Mouse (Mus musculus): ENCODE measurements around the gene Purb.

Gene Purb

DNA sequence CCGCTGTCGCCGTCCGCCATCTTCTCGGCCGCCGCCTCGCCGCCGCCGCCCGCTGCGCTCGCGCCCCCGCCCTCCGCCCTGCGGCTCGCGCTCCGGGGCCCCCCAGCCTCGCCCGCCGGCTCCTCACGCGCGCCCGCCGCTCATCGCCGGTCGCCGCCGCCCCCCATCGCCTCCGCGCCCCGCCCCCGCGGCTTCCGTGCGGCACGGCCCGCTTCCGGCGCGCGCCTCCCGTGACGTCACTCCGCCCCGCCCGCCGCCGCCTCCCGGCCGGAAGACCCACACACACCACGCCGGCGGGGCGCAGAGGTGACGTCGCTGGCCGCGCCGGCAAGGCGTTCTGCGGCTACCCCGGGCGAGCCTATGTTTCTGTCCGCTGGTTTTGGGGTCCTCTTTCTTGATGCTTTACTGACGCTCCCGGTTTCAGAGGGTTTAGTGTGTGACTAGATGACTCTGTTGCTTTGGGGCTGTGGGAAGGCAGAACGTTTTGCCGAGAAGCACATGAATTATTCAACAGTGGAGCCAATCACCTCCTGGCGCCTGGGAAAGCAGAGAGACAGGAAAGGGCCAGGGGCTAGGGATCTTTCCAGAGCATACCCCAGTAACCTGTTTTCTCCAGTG lies at the start of gene Purb:
Gene Purb, minus strand, starts transcription at position 51 of the 618 bp plus-strand sequence.
- peak; percentile 94 for DNase-seq

DNA sequence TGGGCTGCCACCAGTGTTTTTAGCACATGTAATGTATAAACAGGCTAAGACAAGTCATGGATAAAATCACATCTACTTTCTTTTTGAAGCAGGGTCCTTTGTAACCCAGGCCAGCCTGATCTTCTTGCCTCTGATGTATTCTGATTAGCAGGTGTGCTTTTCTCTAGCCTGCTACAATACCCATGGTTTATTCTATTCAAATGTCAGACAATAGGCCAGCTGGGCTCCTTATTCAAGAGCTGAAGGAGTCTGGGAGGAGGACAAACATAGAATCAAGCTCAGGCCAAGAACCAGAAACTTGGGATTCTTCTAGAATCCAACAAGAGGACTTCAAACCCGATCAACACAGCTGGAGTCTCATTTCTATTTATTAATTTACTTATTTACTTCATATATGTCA lies 49.5 kb upstream of the Purb start:
- DNase-seq = no peak

DNA sequence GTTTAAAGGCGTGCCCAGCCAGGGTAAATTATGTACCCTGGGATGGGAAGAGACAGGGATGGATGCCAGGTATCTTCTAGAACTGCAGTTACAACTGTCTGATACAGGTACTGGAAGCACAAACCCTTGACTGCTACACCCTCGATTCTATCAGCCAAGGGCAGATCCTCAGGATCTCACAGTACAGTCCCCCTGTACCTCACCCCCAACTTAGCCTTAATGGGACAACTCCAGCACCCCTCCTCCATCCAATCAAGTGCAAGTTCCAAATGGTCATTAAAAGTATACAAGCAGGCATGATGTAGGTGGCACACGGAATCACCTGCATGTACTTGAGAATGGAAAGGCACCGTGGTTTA lies 49.1 kb upstream of the Purb start:
- no peak for DNase-seq

DNA sequence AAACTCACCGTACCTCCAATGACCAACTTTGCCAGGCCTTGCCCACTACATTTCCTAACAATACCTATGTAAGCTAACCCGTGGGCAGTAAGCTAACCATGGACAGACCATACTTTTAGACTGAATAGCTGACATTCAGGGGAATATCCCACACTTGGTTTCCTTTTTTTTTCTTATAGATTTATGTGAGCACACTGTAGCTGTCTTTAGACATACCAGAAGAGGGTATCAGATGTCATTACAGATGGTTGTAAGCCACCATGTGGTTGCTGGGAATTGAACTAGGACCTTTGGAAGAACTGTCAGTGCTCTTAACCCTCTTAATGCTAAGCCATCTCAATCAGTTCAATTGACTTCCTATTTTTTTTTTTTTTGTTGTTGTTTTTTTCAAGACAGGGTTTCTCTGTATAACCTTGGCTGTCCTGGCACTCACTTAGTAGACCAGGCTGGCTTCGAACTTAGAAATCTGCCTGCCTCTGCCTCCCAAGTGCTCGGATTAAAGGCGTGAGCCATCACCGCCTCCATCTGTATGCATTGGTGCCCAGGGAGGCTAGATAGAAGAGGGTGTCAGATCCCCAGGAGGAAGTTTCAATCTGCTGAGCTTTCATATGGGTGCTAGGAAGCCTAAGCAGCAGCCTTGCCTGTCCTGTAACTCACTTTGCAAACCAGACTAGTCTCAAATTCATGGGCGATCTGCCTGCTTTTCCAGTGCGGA lies 48.6 kb upstream of the Purb start:
- no peak for DNase-seq

DNA sequence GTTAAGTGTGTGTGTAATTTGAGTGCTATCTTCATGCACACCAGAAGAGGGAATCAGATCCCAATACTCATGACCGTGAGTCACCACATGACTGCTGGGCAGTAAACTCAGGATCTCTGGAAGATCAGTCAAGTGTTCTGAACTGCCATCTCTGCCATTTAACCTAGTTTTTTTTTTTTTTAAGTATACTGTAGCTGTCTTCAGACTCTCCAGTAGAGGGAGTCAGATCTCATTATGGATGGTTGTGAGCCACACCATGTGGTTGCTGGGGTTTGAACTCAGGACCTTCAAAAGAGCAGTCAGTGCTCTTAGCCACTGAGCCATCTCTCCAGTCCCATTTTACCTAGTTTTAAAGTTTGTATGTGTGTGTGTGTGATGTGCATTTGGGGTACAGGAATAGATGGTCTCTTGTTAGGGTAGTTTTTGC lies 48.0 kb upstream of the Purb start:
- no peak for DNase-seq

DNA sequence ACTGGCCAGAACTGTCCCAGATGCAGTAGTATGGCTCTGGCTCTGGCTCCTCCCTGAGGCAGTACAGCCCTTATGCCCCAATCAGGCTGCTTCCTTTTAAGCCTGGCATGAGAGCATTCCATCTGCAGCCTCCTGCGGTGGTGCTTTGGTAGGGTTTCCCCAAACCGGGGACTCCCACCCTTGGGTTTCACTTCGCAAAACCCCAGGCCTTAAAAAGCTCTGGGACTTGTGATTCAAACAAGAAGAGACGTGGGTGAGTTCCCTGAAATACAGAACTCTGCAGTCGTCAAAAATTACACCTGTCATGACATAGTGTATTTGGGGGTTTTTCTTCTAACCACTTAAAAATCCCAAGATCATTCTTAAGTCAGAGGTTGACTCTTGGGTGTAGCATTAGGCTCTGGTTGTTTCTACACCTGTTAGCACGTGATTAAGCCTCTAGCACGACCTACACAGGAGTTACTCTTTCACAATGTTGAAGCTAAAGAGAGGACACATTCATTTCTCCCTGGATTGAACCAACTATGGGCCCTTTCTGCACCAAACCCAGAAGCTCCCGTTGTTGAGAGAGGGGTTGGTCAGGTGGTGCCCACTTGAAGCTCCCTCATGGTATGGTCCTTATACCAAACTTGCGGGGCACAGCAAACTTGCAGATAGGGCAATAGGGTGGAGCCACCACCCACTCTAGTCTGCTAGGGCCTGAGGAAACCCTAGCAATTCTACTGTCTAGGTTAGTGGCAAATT lies 47.2 kb upstream of the Purb start:
- DNase-seq = no peak

DNA sequence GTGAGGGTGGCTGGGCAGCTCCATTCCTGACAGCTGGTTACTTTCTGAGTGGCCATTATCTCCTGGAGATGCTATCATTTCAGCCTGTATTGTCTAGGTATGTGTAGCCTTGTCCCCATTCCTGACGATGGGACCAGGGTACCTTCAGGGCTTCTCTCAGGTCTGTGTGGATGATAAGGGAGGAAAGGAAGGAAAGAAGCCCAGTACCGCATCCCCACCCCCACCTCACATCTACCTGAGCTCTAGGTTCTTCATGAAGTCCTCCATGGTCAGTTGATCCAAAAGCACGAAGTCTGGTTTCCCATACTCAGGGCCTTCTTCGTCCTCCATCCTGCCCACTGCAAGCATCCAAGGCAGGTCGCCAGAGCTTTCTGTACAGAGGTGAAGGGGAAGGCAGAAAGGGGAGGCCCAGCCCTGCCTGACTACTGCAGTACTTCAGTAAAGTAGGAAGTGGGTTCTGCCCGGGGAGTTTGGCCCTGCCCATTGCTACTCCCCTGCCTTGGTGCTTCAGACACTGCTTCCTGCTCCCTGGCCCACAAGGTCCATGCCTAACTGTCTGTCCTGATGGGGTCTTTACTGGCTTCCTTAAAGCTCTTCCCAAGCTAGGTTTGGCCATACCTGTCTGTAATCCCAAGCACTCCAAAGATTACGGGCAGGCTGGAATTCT lies 44.9 kb upstream of the Purb start, which contains the start of gene Myo1g:
Gene Myo1g, minus strand, starts transcription at position 459 of the 667 bp plus-strand sequence.
- DNase-seq = no peak

DNA sequence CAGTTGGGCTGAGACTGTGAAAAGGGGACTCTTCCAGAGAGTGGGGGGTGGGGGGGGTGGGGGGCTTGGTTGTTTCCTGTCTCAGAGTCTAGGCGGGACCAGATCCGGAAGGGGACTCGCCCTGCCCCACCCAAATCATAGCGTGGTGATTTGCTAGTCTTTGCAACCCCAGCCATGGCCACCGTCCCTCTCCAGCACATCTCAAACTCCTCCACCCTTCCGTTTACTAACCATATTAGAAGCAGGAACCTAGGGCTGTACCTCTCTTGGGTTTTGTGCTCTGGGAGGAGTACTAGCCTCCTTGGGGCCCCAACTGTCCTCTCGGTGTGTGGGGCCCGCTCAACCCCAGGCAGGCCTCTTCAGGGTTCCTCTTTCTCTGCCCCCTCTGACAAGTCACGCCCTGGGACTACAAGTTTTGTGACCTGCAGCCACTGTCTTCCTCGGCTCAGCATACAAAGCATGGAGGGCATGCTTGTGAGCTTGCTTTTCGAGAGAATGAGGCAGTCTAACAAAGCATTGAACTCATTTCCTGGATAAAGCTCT lies 43.8 kb upstream of the Purb start:
- DNase-seq = no peak

DNA sequence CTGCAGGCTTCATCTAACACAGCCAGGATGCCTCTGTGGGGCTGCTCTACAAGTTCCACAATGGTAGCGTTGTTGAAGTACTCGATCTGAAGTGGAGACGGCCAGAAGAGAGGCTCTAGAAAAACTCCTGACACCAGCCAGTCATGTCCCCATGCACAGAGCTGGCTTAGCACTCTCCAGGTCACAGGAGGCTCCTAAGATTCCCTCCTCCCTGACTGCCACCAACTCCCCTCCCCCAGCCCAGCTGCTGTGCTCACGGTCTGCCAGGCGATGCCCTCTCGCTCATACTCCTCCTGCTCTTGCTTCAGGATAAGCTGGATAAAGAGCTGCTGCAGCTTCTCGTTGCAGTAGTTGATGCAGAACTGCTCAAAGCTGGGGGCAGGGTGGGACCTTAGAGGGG lies 39.1 kb upstream of the Purb start:
- DNase-seq = no peak

DNA sequence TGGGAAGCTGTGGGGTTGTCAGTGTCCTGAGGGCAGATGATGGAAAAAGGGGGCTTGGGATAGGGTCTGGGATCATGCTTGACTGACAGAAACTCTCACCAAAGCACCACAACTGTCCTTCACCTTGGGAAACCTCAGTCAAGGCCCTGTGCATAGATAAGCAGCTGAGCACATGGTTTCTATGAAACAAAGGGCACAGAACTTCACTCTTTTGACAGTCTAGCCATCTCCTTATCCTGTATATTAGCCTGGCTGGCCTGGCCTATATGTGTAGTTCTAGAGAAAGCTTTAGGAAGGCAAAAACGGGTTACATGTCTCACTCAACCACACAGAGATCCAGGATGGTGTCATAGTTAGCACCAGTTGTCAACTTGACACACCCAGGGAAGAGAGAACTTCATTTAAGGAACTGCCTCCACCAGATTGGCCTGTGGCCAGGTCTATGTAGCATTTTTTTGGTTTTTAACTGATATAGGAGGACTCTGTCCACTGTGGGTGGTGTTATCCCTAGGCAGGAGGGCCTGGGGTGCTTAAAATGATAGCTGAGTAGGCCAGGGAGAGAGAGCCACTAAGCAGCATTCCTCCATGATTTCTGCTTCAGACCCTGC lies 32.7 kb upstream of the Purb start:
- no peak for DNase-seq

DNA sequence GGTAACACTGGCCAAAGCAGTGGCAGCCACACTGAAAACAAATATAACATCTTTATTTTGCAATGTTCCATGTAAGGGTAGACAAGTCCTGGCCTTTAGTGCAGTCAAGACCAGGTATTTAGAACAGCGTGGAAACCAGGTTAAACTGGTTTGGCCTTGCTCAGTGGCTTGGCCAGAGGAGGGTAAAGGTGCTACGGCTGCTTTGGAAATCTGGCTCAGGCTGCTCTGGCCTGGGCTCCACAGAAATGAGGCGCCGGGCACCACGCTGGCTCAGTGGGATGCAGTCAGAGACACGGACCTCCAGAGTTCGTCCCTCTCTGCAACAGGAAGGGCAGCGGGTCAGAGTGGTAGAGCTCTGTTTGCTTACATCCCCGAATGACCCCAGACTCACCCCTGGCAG lies 30.8 kb upstream of the Purb start:
- no peak for DNase-seq

DNA sequence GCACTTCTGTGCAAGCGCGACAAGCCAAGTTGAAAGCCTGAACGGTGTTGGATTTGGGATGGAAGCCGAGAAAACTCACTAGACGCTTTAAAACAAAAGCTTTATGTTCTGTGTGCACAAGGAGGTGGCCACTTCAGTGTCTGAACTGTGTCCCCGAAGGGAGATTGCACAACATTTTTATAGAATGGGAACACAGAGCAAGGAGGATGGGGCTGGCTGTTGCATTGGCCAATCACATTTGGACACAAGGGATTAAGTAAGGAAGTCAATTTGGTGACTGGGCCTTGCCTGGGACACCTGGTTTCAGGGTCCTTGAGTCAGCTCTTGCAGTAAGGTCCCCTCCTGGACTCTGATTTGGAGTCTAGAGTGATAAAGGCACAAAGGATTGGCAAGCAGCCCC lies 29.0 kb upstream of the Purb start:
- DNase-seq = no peak

DNA sequence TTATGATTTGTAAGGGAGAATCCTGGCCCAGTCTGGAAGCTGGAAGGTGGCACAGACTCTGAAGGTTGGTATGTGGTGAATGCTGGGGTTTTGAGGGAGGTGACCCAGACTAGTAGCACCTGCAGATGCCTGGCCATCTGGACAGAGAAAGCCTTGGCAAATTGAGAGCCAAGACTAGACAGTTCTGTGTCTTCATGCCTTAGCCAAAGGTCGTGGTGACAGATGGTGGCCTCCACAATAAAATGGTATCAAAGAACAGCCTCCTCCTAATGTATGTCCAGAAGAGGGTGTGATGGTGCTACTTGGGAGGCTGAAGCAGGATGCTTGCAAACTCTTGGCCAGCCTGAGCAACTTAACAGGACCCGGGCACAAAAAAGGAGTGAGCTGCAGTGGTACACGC lies 28.5 kb upstream of the Purb start:
- no peak for DNase-seq

DNA sequence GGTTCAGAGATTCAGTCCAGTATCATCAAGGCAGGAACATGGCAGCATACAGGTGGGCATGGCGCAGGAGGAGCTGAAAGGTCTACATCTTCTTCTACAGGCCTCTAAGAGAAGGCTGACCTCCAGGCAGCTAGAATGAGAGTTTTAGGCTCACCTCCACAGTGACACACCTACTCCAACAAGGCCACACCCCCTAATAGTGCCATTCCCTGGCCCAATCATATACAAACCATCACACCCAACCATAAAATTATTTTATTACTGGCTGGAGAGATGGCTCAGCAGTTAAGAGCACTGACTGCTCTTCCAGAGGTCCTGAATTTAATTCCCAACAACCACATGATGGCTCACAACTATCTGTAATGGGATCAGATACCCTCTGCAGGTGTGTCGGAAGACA lies 26.8 kb upstream of the Purb start:
- DNase-seq = no peak

DNA sequence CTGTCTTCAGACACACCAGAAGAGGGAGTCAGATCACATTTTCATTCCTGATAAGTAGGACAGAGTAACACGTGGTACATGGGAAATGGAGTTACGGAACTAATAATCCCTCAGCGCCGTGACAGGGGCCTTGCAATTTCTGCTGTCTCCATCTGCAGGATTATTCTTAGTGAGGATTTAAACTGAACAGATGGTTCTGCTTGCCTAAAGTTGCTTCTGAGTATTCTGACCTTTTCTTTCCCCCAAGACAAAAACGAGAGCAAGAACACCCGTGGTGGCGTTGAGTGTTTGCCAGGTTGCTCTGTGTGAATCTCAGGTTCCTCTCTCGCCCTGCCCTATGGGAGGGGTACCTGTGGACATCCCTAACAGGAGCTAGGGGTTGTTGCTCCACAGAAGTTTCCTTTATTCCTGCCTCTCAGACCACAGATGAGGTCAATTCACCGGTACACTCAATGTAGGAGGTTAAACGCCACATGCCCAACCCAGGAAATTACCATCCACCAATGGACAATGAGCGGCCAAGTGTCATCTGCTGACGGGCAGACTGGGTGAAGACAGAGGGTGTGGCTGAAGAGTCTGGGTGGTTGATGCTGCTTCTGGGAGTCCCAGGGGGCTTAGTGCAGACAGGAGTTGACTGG lies 21.7 kb upstream of the Purb start:
- DNase-seq = no peak

DNA sequence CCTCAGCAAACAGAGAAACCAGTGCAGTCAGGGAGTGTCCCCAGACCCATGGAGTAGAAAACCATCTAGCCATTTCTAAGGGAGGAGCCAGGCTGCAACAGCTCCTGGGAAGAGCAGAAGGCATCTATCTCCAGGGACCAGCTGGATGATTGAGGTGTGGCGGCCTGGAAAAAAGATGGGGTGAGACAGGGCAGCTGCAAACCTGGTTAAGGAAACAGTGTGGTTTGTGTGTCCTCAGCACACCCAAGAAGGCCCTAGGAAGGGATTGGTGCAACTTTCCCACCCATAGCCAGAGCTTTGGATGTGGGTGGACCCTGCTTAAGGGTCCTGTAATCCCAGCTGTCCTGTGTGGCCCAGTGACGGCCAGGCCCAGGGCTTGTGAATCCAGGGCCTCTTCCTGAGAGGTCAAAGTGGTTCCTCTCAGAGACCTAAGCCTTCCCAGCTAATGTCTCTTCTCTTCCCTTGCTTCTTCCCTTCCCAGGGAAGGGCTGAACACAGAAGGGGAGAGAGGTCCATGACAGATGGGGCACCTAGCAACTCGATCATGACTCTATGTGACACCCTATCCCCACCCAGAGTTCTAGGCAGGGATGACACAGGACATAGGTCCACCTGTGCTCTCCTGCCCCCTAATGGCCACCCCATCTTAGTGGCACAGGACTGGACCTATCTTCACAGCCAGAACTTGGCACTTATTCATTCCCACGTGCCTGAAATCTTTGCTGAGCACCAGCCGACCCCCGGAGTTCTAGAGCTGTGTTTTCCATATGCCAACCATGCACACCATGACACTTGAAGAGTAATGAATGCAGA lies 14.2 kb upstream of the Purb start:
- no peak for DNase-seq

DNA sequence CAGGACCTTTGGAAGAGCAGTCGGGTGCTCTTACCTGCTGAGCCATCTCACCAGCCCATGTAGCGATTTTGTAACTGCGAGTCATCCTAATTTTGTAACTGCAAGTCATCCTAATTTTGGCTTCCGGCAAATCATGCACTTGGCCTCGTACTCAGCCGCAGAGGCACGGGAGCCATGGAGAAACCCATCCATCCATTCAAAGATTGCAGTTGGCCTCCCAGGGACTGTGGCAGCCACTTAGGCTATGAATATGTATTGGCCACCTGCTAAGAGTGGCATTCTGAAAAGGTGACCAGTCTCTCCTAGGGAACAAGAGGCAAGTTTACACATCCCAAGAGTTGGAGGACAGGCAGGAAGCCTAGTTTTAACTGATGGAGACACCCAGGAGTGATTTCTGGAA lies 13.5 kb upstream of the Purb start:
- no peak for DNase-seq

DNA sequence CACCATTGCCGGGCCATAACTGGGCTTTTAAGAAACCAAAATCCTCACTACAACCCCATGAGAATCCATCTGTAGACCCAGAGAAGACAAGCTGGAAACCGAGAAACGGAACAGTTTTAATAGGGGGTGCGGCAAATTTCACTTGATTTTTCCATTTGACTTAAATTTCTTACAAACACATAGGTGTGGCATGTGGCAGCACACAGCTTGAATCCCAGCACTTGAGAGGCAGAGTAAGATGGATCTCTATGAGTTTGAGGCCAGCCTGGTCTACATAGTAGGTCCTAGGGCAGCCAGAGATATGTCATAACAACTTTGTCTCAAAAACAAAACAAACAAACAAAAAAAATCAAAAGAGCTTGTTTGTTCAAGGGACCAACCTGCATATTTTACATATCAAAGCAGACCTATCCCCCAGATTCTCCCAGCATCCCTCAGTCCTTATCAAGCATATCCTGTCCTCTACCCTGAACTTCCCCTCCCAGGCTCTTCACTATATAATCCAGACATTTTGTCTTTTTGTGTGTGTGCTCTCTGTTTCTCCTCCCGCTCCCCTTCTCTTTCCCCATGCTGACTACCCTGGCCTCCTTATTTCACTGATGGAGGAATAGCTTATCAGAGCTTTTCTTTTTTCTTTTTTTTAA lies 12.4 kb upstream of the Purb start:
- DNase-seq = no peak

DNA sequence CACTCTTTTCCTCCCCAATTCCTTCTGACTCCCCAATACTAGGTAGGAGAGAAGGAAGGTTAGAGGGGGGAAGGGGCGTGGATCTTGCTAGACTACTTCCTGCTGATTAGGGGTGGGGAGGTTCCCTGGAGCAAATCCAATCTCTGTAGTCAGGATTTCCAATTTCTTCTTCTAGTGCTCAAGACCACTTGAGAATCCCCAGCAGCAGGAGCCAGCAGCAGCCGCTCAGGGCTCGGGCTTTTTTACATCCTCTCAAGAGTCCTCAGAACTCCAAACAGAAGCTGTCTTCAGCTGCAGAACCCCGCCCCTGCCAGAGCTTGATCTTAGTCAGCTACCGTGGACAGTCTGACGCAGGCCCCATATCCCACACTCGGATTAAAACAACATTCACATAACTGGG lies 11.8 kb upstream of the Purb start:
- DNase-seq = no peak

DNA sequence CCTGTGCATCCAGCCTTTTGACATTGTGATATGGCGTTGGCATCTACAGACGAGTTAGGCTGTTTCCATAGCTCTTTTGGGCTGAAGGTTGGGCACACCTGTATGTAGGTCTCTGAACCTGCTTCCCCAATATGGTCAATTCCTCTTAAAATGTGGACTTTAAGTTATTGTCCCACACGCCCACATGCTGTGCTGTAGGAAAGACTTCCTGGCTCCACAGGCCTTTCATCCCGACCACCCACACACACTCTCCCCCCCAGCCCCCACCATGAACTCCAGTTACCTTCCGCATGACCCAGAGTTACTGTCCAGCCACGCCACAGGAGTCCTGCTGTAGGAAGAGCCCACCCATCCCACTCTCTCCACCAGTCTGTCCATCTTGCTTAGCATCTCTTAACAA lies 11.2 kb upstream of the Purb start:
- DNase-seq = no peak
